Mouse (Mus musculus) left cerebral cortex, adult 2 months (tissue): ENCODE results near the gene Reln. TPM values are rescaled to one million over a fixed set of nuclear protein-coding genes. Genes with fewer than 3 reads are reported as not detected.

Source experiments
- DNase-seq, 2 experiments: peaks; one replicate each; pipeline ENCODE4 v3.0.0; 2021 to 2022; ENCODE audit warnings: low spot score in 2 of 2, mixed read lengths in 1 of 2; ENCODE audit errors: extremely low spot score in 1 of 2
- H3K27ac ChIP-seq: fragments of 200-600 bp; 2 replicates; pipeline ENCODE4 v1.8.1; 2022
- H3K4me3 ChIP-seq: fragments of 200-600 bp; 2 replicates; pipeline ENCODE4 v1.8.1; 2022
- CTCF ChIP-seq: fragments of 200-600 bp; IDR thresholded peaks from 2 replicates; pipeline ENCODE4 v1.8.1; 2022; ENCODE audit warnings: antibody characterized with exemption, mild to moderate bottlenecking, moderate library complexity
- intact Hi-C: fragments of 180-260 bp; cut with DNase I; formaldehyde crosslinking; loops from one replicate; pipeline ENCODE4 v1.15.1; 2025
- total RNA-seq, 2 experiments: library from RNA; stranded (reverse); gene quantifications; 2 replicates each; pipeline ENCODE4 v1.2.3; 2021

Gene Reln
- total RNA-seq, 2 experiments from 2014 or later = 89.5 to 92.6 TPM

GRCm38 (mm10) chr5:22330802-22331201 is 13.7 kb downstream of the Reln start:
- no peak for TF ChIP-seq CTCF
- intact Hi-C loops = no loop called here
- DNase-seq = no peak
- Histone ChIP-seq H3K27ac (no peak overlapping the region), H3K4me3 (no peak overlapping the region)

GRCm38 (mm10) chr5:22328431-22329359 is 15.8 kb downstream of the Reln start:
- intact Hi-C loops = no loop called here

GRCm38 (mm10) chr5:22327170-22327569 is 17.3 kb downstream of the Reln start:
- no peak overlapping the region for H3K27ac ChIP-seq
- intact Hi-C loops = no loop called here
- H3K4me3 ChIP-seq = no peak overlapping the region
- DNase-seq = no peak
- TF ChIP-seq CTCF = peak; percentile 61

More at GRCm38 (mm10) chr5:22328431-22329359, 15.8 kb downstream of the Reln start:
- H3K4me3 ChIP-seq = no peak overlapping the region
- no peak for TF ChIP-seq CTCF
- no peak for DNase-seq
- no peak overlapping the region for H3K27ac ChIP-seq

- no peak overlapping the region for H3K4me3 ChIP-seq
- TF ChIP-seq CTCF = no peak
- intact Hi-C loops = no loop called here
- H3K27ac ChIP-seq = no peak overlapping the region
- no peak for DNase-seq
These were observed 20.7 kb downstream of the Reln start for GRCm38 (mm10) chr5:22323801-22324200.

GRCm38 (mm10) chr5:22317807-22318206 is 26.7 kb downstream of the Reln start:
- TF ChIP-seq CTCF = no peak
- no peak for DNase-seq
- Histone ChIP-seq H3K4me3 (no peak overlapping the region), H3K27ac (no peak overlapping the region)
- intact Hi-C loops = no loop called here

- TF ChIP-seq CTCF = no peak
- intact Hi-C loops = no loop called here
- Histone ChIP-seq H3K4me3 (no peak overlapping the region), H3K27ac (no peak overlapping the region)
- DNase-seq = no peak
These were observed 28.0 kb downstream of the Reln start for GRCm38 (mm10) chr5:22316471-22316870.

- DNase-seq = no peak
- Histone ChIP-seq H3K4me3 (no peak overlapping the region), H3K27ac (no peak overlapping the region)
- no peak for TF ChIP-seq CTCF
- intact Hi-C loops = no loop called here
These were observed 28.5 kb downstream of the Reln start for GRCm38 (mm10) chr5:22315990-22316389.

- intact Hi-C loops = no loop called here
- no peak for TF ChIP-seq CTCF
- DNase-seq = no peak
- H3K27ac ChIP-seq = no peak overlapping the region
- no peak overlapping the region for H3K4me3 ChIP-seq
These were observed 31.5 kb downstream of the Reln start for GRCm38 (mm10) chr5:22312995-22313394.

- DNase-seq = no peak
- H3K27ac ChIP-seq = no peak overlapping the region
- H3K4me3 ChIP-seq = no peak overlapping the region
- intact Hi-C loops = no loop called here
- TF ChIP-seq CTCF = no peak
These were observed 33.5 kb downstream of the Reln start for GRCm38 (mm10) chr5:22311046-22311445.

- intact Hi-C loops = no loop called here
- DNase-seq = no peak
These were observed 35.5 kb downstream of the Reln start for GRCm38 (mm10) chr5:22309001-22309400.

GRCm38 (mm10) chr5:22307853-22308252 is 36.6 kb downstream of the Reln start:
- no peak for DNase-seq
- TF ChIP-seq CTCF = no peak
- Histone ChIP-seq H3K4me3 (no peak overlapping the region), H3K27ac (no peak overlapping the region)
- intact Hi-C loops = no loop called here

More at GRCm38 (mm10) chr5:22309001-22309400, 35.5 kb downstream of the Reln start:
- TF ChIP-seq CTCF = no peak
- Histone ChIP-seq H3K27ac (no peak overlapping the region), H3K4me3 (no peak overlapping the region)

GRCm38 (mm10) chr5:22307072-22307471 is 37.4 kb downstream of the Reln start:
- H3K4me3 ChIP-seq = no peak overlapping the region
- peak overlapping the region; percentile 30; the same call in 1 of the 2 replicates for H3K27ac ChIP-seq
- TF ChIP-seq CTCF = no peak
- no peak for DNase-seq
- intact Hi-C loops = no loop called here

- intact Hi-C loops = no loop called here
- no peak overlapping the region for H3K4me3 ChIP-seq
- no peak overlapping the region for H3K27ac ChIP-seq
- no peak for TF ChIP-seq CTCF
- no peak for DNase-seq
These were observed 40.8 kb downstream of the Reln start for GRCm38 (mm10) chr5:22303709-22304108.
